Mouse (Mus musculus): Measurements from ENCODE around the gene Kidins220. TPM values are rescaled to one million over a fixed set of nuclear protein-coding genes. Genes with fewer than 3 reads are reported as not detected.
A peak's percentile ranks its signal among the peaks of the same experiment; 100 is the strongest.

Kidins220 gene
- polyA plus RNA-seq, 1 experiment from 2014 or later, result 131 TPM

GRCm38 (mm10) chr12:25101389-25101788 lies 126.7 kb downstream of the Kidins220 start:
- Histone ChIP-seq H3K27me3 (replicated peaks; ENCODE audit: control insufficient read depth, insufficient read depth, low read length) (no peaks in the 10 kb centered on the region), H3K27ac (ENCODE audit: low read depth, low read length) (no peak overlapping the region), H3K9me3 (replicated peaks; ENCODE audit: control insufficient read depth, low read length) (no peaks in the 10 kb centered on the region)

GRCm38 (mm10) chr12:25103911-25104310 lies 129.2 kb downstream of the Kidins220 start:
- Histone ChIP-seq H3K4me1 (ENCODE audit: control insufficient read depth, insufficient read depth, low read length) (peaks cover 19% of the 10 kb centered on the region), H3K27ac (ENCODE audit: low read depth, low read length) (no peak overlapping the region), H3K9me3 (replicated peaks; ENCODE audit: control insufficient read depth, low read length) (no peaks in the 10 kb centered on the region), H3K27me3 (replicated peaks; ENCODE audit: control insufficient read depth, insufficient read depth, low read length) (no peaks in the 10 kb centered on the region), H3K9ac (ENCODE audit: low read length) (no peak overlapping the region), H3K36me3 (ENCODE audit: control insufficient read depth, insufficient read depth, low read length) (no peaks in the 10 kb centered on the region), H3K4me2 (ENCODE audit: low read length) (no peak overlapping the region), H3K4me3 (ENCODE audit: low read depth, low read length) (no peak overlapping the region)
- DNase-seq (ENCODE audit: low spot score) (no peak), ATAC-seq (no peak)
- WGBS, result 83% methylated on average over 6 of the region's 6 CpGs

More at GRCm38 (mm10) chr12:25101389-25101788, 126.7 kb downstream of the Kidins220 start:
- H3K4me1 ChIP-seq (ENCODE audit: control insufficient read depth, insufficient read depth, low read length), result peaks cover 32% of the 10 kb centered on the region
- H3K4me3 ChIP-seq (ENCODE audit: low read depth, low read length), result no peak overlapping the region
- no peaks in the 10 kb centered on the region for H3K36me3 ChIP-seq (ENCODE audit: control insufficient read depth, insufficient read depth, low read length)
- H3K9ac ChIP-seq (ENCODE audit: low read length), result no peak overlapping the region
- H3K4me2 ChIP-seq (ENCODE audit: low read length), result peak overlapping the region; percentile 97
- DNase-seq (ENCODE audit: low spot score), result no peak
- WGBS, result 24% methylated on average over 5 of the region's 5 CpGs
- no peak for ATAC-seq

DNA sequence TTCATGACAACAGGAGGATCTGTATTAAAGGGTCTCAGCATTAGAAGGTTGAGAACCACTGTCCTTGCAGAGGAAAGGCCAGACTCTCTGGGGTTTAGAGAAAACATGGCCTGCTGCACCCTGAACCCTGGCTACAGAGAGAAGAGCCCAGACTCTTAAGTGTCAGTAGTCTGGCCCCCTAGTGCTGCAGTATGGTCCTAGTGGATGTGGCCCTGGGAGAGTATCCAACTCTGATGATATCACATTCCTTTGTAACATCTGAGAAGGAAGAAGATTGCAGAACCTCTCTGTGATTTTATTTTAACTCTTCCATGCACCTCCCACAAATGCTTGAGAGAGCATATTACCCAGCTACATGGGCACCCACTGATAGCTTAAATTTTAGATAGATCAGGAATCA lies 129.8 kb downstream of the Kidins220 start:
- DNase-seq (ENCODE audit: low spot score) (no peak), ATAC-seq (no peak)
- H3K27ac ChIP-seq (ENCODE audit: low read depth, low read length), result no peak overlapping the region
- H3K36me3 ChIP-seq (ENCODE audit: control insufficient read depth, insufficient read depth, low read length), result no peaks in the 10 kb centered on the region
- H3K4me2 ChIP-seq (ENCODE audit: low read length), result no peak overlapping the region
- no peaks in the 10 kb centered on the region for H3K27me3 ChIP-seq (replicated peaks; ENCODE audit: control insufficient read depth, insufficient read depth, low read length)
- H3K9me3 ChIP-seq (replicated peaks; ENCODE audit: control insufficient read depth, low read length), result no peaks in the 10 kb centered on the region
- H3K4me1 ChIP-seq (ENCODE audit: control insufficient read depth, insufficient read depth, low read length), result peaks cover 14% of the 10 kb centered on the region
- no peak overlapping the region for H3K9ac ChIP-seq (ENCODE audit: low read length)
- no peak overlapping the region for H3K4me3 ChIP-seq (ENCODE audit: low read depth, low read length)

DNA sequence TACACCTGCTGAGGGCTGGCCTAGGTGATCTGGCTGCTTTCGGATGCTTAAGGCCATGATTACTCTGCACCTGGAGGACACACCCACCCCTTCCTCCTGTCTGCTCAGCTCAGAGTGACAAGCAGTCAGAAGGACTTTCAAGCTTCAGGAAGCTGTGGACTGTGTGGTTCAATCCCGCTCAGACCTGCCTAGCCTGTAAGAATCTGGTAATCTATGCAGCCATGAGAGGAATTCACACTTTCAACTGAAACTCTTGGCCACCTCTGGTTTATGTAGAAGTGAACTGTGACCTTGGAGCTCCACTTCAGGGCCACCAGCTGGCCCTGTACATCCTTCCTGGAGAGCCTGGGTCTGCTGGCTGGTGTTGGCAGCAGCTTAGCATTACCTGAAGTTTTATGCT lies 134.1 kb downstream of the Kidins220 start:
- Histone ChIP-seq H3K4me2 (ENCODE audit: low read length) (no peak overlapping the region), H3K4me1 (ENCODE audit: control insufficient read depth, insufficient read depth, low read length) (no peaks in the 10 kb centered on the region), H3K9me3 (replicated peaks; ENCODE audit: control insufficient read depth, low read length) (no peaks in the 10 kb centered on the region), H3K4me3 (ENCODE audit: low read depth, low read length) (no peak overlapping the region), H3K36me3 (ENCODE audit: control insufficient read depth, insufficient read depth, low read length) (no peaks in the 10 kb centered on the region), H3K9ac (ENCODE audit: low read length) (no peak overlapping the region), H3K27ac (ENCODE audit: low read depth, low read length) (no peak overlapping the region), H3K27me3 (replicated peaks; ENCODE audit: control insufficient read depth, insufficient read depth, low read length) (no peaks in the 10 kb centered on the region)
- WGBS, result 83% methylated on average over 2 of the region's 2 CpGs
- no peak for ATAC-seq
- no peak for DNase-seq (ENCODE audit: low spot score)

DNA sequence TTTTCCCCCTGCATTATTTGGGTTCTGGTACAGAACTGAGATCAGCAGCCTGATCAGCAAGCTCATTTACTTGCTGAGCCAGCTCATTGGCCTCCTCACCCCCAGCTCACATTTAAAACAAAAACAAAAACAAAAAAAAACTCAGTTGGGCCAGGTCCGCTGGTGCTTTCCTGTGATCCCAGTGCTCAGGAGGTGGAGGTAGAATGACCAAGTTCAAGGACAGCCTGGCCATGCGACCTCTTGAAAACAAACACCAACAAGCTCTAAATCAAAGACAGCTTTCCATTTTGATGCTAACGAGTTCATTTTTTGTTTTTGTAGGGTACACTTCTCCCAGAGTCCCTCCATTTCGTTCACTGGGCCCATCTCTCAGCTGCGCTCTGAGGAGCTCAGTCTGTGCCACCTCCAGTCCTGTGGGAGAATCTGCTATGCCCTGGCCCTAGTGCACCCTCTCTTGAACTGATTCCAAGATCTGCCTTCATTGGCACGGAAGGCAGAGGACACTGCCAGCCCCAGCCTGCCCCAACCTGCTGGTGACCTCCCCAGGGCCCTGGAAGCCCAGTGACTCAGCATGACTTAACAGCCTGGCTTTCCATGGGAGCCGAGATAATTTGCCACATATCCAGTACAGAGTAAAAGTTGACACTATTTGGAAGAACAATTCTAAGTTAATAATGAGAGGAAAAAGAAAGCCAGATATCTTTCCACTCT lies 135.4 kb downstream of the Kidins220 start:
- Histone ChIP-seq H3K9me3 (replicated peaks; ENCODE audit: control insufficient read depth, low read length) (no peaks in the 10 kb centered on the region), H3K9ac (ENCODE audit: low read length) (no peak overlapping the region), H3K4me3 (ENCODE audit: low read depth, low read length) (no peak overlapping the region), H3K36me3 (ENCODE audit: control insufficient read depth, insufficient read depth, low read length) (no peaks in the 10 kb centered on the region), H3K4me2 (ENCODE audit: low read length) (no peak overlapping the region), H3K27ac (ENCODE audit: low read depth, low read length) (no peak overlapping the region), H3K4me1 (ENCODE audit: control insufficient read depth, insufficient read depth, low read length) (no peaks in the 10 kb centered on the region), H3K27me3 (replicated peaks; ENCODE audit: control insufficient read depth, insufficient read depth, low read length) (no peaks in the 10 kb centered on the region)
- ATAC-seq (no peak), DNase-seq (ENCODE audit: low spot score) (no peak)
- WGBS, result 59% methylated on average over 7 of the region's 7 CpGs

GRCm38 (mm10) chr12:25110682-25111078 lies 136.0 kb downstream of the Kidins220 start:
- DNase-seq (ENCODE audit: low spot score), result no peak
- Histone ChIP-seq H3K36me3 (ENCODE audit: control insufficient read depth, insufficient read depth, low read length) (no peaks in the 10 kb centered on the region), H3K9ac (ENCODE audit: low read length) (no peak overlapping the region), H3K27ac (ENCODE audit: low read depth, low read length) (no peak overlapping the region), H3K27me3 (replicated peaks; ENCODE audit: control insufficient read depth, insufficient read depth, low read length) (no peaks in the 10 kb centered on the region), H3K4me3 (ENCODE audit: low read depth, low read length) (no peak overlapping the region), H3K9me3 (replicated peaks; ENCODE audit: control insufficient read depth, low read length) (no peaks in the 10 kb centered on the region), H3K4me1 (ENCODE audit: control insufficient read depth, insufficient read depth, low read length) (no peaks in the 10 kb centered on the region), H3K4me2 (ENCODE audit: low read length) (no peak overlapping the region)
- WGBS, result 92% methylated on average over 7 of the region's 7 CpGs
- ATAC-seq, result no peak

Other genes with a start within 250 kb of the Kidins220 start
- gene Mboat2, start 144.0 kb upstream of the Kidins220 start, polyA plus RNA-seq (2014; fragmentation: Nextera tagmentation; extraction: Ambion mirVana), result 68.4 and 72.6 TPM in 2 replicates
- gene Id2, start 122.2 kb downstream of the Kidins220 start, polyA plus RNA-seq (2014; fragmentation: Nextera tagmentation; extraction: Ambion mirVana), result 538 and 542 TPM in 2 replicates